Mouse (Mus musculus) liver, embryonic 14.5 days (tissue): ENCODE data around the gene Errfi1.

Experiments
- CTCF ChIP-seq: IDR thresholded peaks from 2 replicates; pipeline ENCODE4 v1.5.1; 2016; ENCODE audit warnings: antibody characterized with exemption, low read depth, control low read depth
- EP300 ChIP-seq: IDR thresholded peaks from 2 replicates; pipeline ENCODE4 v1.6.1; 2016; ENCODE audit warnings: antibody characterized with exemption, low read depth

GRCm38 (mm10) chr4:150835163-150835562, 18.6 kb upstream of the Errfi1 start:
- TF ChIP-seq CTCF (no peak), EP300 (no peak)
